Mouse (Mus musculus) E14TG2a.4 (cell line): ENCODE measurements around the gene 4930435E12Rik.

Experiments
- CTCF ChIP-seq: conservative IDR thresholded peaks from 2 replicates; pipeline ENCODE4 v1.5.1; 2014; ENCODE audit warnings: low read length
- NANOG ChIP-seq: IDR thresholded peaks from 2 replicates; pipeline ENCODE4 v1.6.1; 2014; ENCODE audit warnings: borderline replicate concordance, low read length, mixed read lengths
- POU5F1 ChIP-seq: IDR thresholded peaks from 2 replicates; pipeline ENCODE4 v1.6.1; 2014; ENCODE audit warnings: low read length, borderline replicate concordance

DNA sequence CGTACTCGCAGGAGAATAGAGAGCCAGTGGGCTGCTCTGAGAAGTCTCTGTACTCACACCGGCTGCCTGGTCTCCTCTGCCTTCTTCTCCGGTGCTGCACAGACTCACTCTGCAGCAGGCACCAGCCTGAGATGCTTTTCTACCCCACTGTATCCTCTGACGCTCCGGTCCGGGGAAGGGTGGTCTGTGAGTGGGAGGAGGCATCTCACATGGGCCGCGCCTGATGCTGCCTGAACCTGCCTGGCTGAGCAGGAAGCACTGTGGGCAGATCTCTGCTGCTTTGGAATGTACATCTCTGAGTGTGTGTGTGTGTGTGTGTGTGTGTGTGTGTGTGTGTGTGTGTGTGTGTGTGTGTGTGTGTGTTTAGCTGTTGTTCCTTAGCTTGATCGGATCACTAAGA is 28.5 kb downstream of the 4930435E12Rik start, which contains the start of gene Upk1b:
- TF ChIP-seq CTCF: no peak
- TF ChIP-seq NANOG: no peak
- TF ChIP-seq POU5F1: no peak
